ENCODE assay signal across 8 mouse cellular contexts in genomic region chr1:172188891-172189290, GRCm38 (mm10). TPM values are rescaled to one million over a fixed set of nuclear protein-coding genes. Genes with fewer than 3 reads are reported as not detected.
DNase-seq lines count a peak whose midpoint lies in the region; ATAC-seq lines count a peak whose summit lies in the region.

No protein-coding gene starts in this region.

- no peaks in the 10 kb centered on the region for H3K27me3 ChIP-seq in midbrain, embryonic 11.5 days (ENCODE audit: control insufficient read depth, insufficient read depth, low read length)
- H3K27me3 ChIP-seq in midbrain, embryonic 13.5 days, result no peaks in the 10 kb centered on the region
- H3K27me3 ChIP-seq in embryonic facial prominence, embryonic 10.5 days (replicated peaks; ENCODE audit: low read depth, poor library complexity, severe bottlenecking), result no peaks in the 10 kb centered on the region
- H3K27me3 ChIP-seq in midbrain, embryonic 14.5 days (ENCODE audit: control insufficient read depth, insufficient read depth, low read length), result no peaks in the 10 kb centered on the region

- H3K9me3 ChIP-seq in midbrain, embryonic 11.5 days (ENCODE audit: control insufficient read depth, low read length), result no peaks in the 10 kb centered on the region
- no peaks in the 10 kb centered on the region for H3K9me3 ChIP-seq in midbrain, embryonic 13.5 days
- H3K9me3 ChIP-seq in embryonic facial prominence, embryonic 10.5 days, result no peaks in the 10 kb centered on the region
- no peaks in the 10 kb centered on the region for H3K9me3 ChIP-seq in midbrain, embryonic 14.5 days (ENCODE audit: control insufficient read depth, low read length)

- no peak overlapping the region for H3K4me2 ChIP-seq in midbrain, embryonic 11.5 days
- no peak overlapping the region for H3K4me2 ChIP-seq in midbrain, embryonic 13.5 days (replicated peaks)
- H3K4me2 ChIP-seq in midbrain, embryonic 14.5 days (ENCODE audit: low read length), result no peak overlapping the region

- H3K27ac ChIP-seq in midbrain, embryonic 11.5 days (ENCODE audit: low read depth, low read length), result no peak overlapping the region
- H3K27ac ChIP-seq in midbrain, embryonic 13.5 days, result no peak overlapping the region
- no peak overlapping the region for H3K27ac ChIP-seq in embryonic facial prominence, embryonic 10.5 days (replicated peaks)
- no peak overlapping the region for H3K27ac ChIP-seq in midbrain, embryonic 14.5 days (replicated peaks; ENCODE audit: low read depth, low read length)

- H3K4me1 ChIP-seq in midbrain, embryonic 11.5 days (ENCODE audit: control insufficient read depth, insufficient read depth, low read length), result no peaks in the 10 kb centered on the region
- no peaks in the 10 kb centered on the region for H3K4me1 ChIP-seq in midbrain, embryonic 13.5 days (replicated peaks)
- H3K4me1 ChIP-seq in embryonic facial prominence, embryonic 10.5 days, result no peaks in the 10 kb centered on the region
- H3K4me1 ChIP-seq in midbrain, embryonic 14.5 days (ENCODE audit: control insufficient read depth, insufficient read depth, low read length), result no peaks in the 10 kb centered on the region

- peak; percentile 69 for ATAC-seq in midbrain, embryonic 11.5 days (ENCODE audit: low FRiP score)
- ATAC-seq in midbrain, embryonic 13.5 days, result no peak
- ATAC-seq in midbrain, embryonic 14.5 days (ENCODE audit: low FRiP score, low TSS enrichment), result no peak

- no peak overlapping the region for H3K4me3 ChIP-seq in midbrain, embryonic 11.5 days (ENCODE audit: low read depth, low read length)
- H3K4me3 ChIP-seq in midbrain, embryonic 13.5 days (replicated peaks), result no peak overlapping the region
- H3K4me3 ChIP-seq in embryonic facial prominence, embryonic 10.5 days, result no peak overlapping the region
- H3K4me3 ChIP-seq in midbrain, embryonic 14.5 days (replicated peaks; ENCODE audit: low read depth, low read length), result no peak overlapping the region

- peak; percentile 38 for DNase-seq in gastrocnemius, adult 18-20 months (ENCODE audit: low spot score)
- DNase-seq in gastrocnemius, postnatal 10 days, result no peak
- no peak for DNase-seq in midbrain, embryonic 11.5 days (ENCODE audit: low spot score, missing footprints)
- peak; percentile 42 for DNase-seq in embryonic facial prominence, embryonic 10.5 days (ENCODE audit: low spot score)
- peak; percentile 25 for DNase-seq in midbrain, embryonic 14.5 days
- DNase-seq in frontal cortex, postnatal 10 days (ENCODE audit: low spot score in 2 of 2), result no peak
- no peak for DNase-seq in gastrocnemius, postnatal 25 days

- WGBS in midbrain, embryonic 11.5 days, result 67% methylated on average over 4 of the region's 4 CpGs
- 69% methylated on average over 4 of the region's 4 CpGs for WGBS in midbrain, embryonic 13.5 days
- 80% methylated on average over 4 of the region's 4 CpGs for WGBS in embryonic facial prominence, embryonic 10.5 days
- 65% methylated on average over 4 of the region's 4 CpGs for WGBS in midbrain, embryonic 14.5 days

- peaks cover 19% of the 10 kb centered on the region for H3K36me3 ChIP-seq in midbrain, embryonic 11.5 days (ENCODE audit: control insufficient read depth, insufficient read depth, low read length)
- H3K36me3 ChIP-seq in midbrain, embryonic 13.5 days, result peaks cover 68% of the 10 kb centered on the region
- peaks cover 94% of the 10 kb centered on the region for H3K36me3 ChIP-seq in embryonic facial prominence, embryonic 10.5 days (replicated peaks)
- peaks cover 76% of the 10 kb centered on the region for H3K36me3 ChIP-seq in midbrain, embryonic 14.5 days (ENCODE audit: control insufficient read depth, insufficient read depth, low read length)

- H3K9ac ChIP-seq in midbrain, embryonic 11.5 days (ENCODE audit: low read length), result no peak overlapping the region
- no peak overlapping the region for H3K9ac ChIP-seq in midbrain, embryonic 13.5 days (replicated peaks)
- H3K9ac ChIP-seq in midbrain, embryonic 14.5 days (replicated peaks; ENCODE audit: low read length), result no peak overlapping the region

RNA-seq across cellular contexts. Expression of gene Pea15a, which starts 17.7 kb away (rescaled TPM):
- total RNA-seq in gastrocnemius, adult 18-20 months (2021), result 10 to 100 TPM; 20.2 to 33.2 TPM
- total RNA-seq in gastrocnemius, postnatal 10 days (2021), result 10 to 100 TPM; 72.5 to 82.1 TPM
- 332 and 337 TPM in 2 replicates for polyA plus RNA-seq in midbrain, embryonic 11.5 days (2014; fragmentation: Nextera tagmentation; extraction: Ambion mirVana)
- 398 and 406 TPM in 2 replicates for polyA plus RNA-seq in midbrain, embryonic 13.5 days (2015; fragmentation: Nextera tagmentation; extraction: Ambion mirVana)
- polyA plus RNA-seq in embryonic facial prominence, embryonic 10.5 days (2016; fragmentation: Nextera tagmentation; extraction: Ambion mirVana), result 123 and 138 TPM in 2 replicates
- 314 and 385 TPM in 2 replicates for polyA plus RNA-seq in midbrain, embryonic 14.5 days (2014; fragmentation: Nextera tagmentation; extraction: Ambion mirVana)
- 10 to 100 TPM; 32.6 to 33.3 TPM for total RNA-seq in gastrocnemius, postnatal 25 days (2021)

RNA-seq across cellular contexts. Expression of gene Casq1, which starts 30.8 kb away (rescaled TPM):
- total RNA-seq in gastrocnemius, adult 18-20 months (2021), result 1,000 to 10,000 TPM; 2,670 to 3,214 TPM
- total RNA-seq in gastrocnemius, postnatal 10 days (2021), result 1,000 to 10,000 TPM; 4,961 to 5,359 TPM
- polyA plus RNA-seq in midbrain, embryonic 11.5 days (2014; fragmentation: Nextera tagmentation; extraction: Ambion mirVana), result 1.4 and 2.1 TPM in 2 replicates
- polyA plus RNA-seq in midbrain, embryonic 13.5 days (2015; fragmentation: Nextera tagmentation; extraction: Ambion mirVana), result 1.3 and 1.8 TPM in 2 replicates
- polyA plus RNA-seq in embryonic facial prominence, embryonic 10.5 days (2016; fragmentation: Nextera tagmentation; extraction: Ambion mirVana), result 1.6 TPM in 2 replicates
- 1.6 and 2.3 TPM in 2 replicates for polyA plus RNA-seq in midbrain, embryonic 14.5 days (2014; fragmentation: Nextera tagmentation; extraction: Ambion mirVana)
- total RNA-seq in gastrocnemius, postnatal 25 days (2021), result 1,000 to 10,000 TPM; 5,450 to 5,866 TPM

RNA-seq across cellular contexts. Expression of gene Dcaf8, which starts 41.0 kb away (rescaled TPM):
- 100 to 1,000 TPM; 192 to 193 TPM for total RNA-seq in gastrocnemius, adult 18-20 months (2021)
- 100 to 1,000 TPM; 132 to 146 TPM for total RNA-seq in gastrocnemius, postnatal 10 days (2021)
- 93.9 and 100.0 TPM in 2 replicates for polyA plus RNA-seq in midbrain, embryonic 11.5 days (2014; fragmentation: Nextera tagmentation; extraction: Ambion mirVana)
- 106 and 109 TPM in 2 replicates for polyA plus RNA-seq in midbrain, embryonic 13.5 days (2015; fragmentation: Nextera tagmentation; extraction: Ambion mirVana)
- polyA plus RNA-seq in embryonic facial prominence, embryonic 10.5 days (2016; fragmentation: Nextera tagmentation; extraction: Ambion mirVana), result 130 and 141 TPM in 2 replicates
- polyA plus RNA-seq in midbrain, embryonic 14.5 days (2014; fragmentation: Nextera tagmentation; extraction: Ambion mirVana), result 63.5 and 79.8 TPM in 2 replicates
- 100 to 1,000 TPM; 131 to 159 TPM for total RNA-seq in gastrocnemius, postnatal 25 days (2021)

Comparison
In these comparisons a context has a peak if more than half of its experiments do, and no peak if none do; other contexts are left out.
1. DNase-seq: peak in gastrocnemius, adult 18-20 months (single experiment), embryonic facial prominence, embryonic 10.5 days (single experiment) and midbrain, embryonic 14.5 days (single experiment); none in gastrocnemius, postnatal 10 days (single experiment), midbrain, embryonic 11.5 days (single experiment), frontal cortex, postnatal 10 days (0 of 2) and gastrocnemius, postnatal 25 days (single experiment).